Mouse (Mus musculus): ENCODE results near the gene Cd6.

GRCm38 (mm10) chr19:10757526-10757925 lies 72.3 kb downstream of the Cd6 start:
- TF ChIP-seq POLR2A (IDR thresholded peaks at IDR 0.05; ENCODE audit: low read depth, low read length) (no peak), CTCF (IDR thresholded peaks at IDR 0.05; ENCODE audit: extremely low read depth, insufficient read depth, insufficient read length, insufficient replicate concordance) (no peak)
